Mouse (Mus musculus): ENCODE data around the gene Hist1h4h. TPM values are rescaled to one million over a fixed set of nuclear protein-coding genes. Genes with fewer than 3 reads are reported as not detected.
A peak's percentile ranks its signal among the peaks of the same experiment; 100 is the strongest.

The Hist1h4h gene
- 8.1 and 10.5 TPM in 2 replicates for polyA plus RNA-seq (2011; ENCODE audit: insufficient read length, low read depth, missing spikeins)

DNA sequence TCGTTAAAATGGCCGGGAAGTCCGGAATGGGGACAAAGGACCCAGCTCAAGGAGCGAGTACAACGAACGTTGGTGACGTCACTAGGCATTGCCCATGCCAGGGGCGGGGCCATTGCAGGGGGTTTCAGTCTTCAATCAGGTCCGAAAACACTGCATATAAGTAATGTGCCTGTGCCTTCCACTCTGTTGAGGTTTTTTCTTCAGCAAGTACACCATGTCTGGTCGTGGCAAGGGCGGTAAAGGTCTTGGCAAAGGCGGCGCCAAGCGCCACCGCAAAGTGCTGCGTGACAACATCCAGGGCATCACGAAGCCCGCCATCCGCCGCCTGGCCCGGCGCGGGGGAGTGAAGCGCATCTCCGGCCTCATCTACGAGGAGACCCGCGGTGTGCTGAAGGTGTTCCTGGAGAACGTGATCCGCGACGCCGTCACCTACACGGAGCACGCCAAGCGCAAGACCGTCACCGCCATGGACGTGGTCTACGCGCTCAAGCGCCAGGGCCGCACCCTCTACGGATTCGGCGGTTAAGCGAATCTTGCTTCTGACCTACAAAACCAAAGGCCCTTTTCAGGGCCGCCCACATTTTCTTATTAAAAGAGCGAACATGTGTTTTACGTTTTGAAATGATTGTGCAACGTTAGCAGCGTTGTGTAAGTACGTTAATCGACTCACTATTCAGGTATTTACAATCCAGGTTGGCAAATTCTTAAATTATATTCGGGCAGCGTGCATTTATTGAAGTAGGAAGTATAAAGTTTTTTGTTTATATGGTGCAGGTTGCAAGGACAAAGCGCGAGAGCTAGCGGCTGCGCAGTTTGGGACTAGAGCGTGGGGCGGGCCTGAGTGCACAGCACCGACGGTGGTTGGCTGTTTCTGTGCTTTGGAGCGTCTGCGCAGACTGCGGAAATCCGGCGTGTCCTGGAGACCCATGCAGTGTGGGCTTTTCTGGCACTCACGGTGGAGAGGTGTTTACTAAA is at the start of gene Hist1h4h:
TSS of gene Hist1h4h (plus strand) at position 150 of the 975 bp plus-strand sequence.
- peak within 1 kb of the TSS; percentile 95 for H3K27ac ChIP-seq (ENCODE audit: insufficient read depth, low read length)

DNA sequence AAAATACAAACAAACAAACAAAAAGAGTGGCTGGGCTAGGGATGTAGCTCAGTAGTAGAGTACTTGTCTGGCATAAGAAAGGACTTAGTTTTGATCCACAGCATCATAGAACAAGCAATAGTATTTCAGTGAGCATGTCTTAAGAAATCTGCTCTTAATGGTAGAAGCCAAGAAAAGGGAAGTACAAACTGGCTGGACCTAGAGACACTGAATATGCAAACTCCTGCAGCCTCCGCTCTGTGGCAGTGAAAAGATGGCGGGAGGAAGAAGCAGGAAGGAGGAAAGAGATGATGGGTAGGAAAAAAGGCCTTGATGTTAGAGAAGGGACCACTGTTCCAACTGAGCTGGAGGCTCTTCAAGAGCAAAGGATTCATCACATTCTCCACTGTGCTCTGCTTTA is 47.7 kb upstream of the Hist1h4h start:
- no peak overlapping the region for H3K27ac ChIP-seq (ENCODE audit: insufficient read depth, low read length)
- no peaks in the 10 kb centered on the region for H3K4me1 ChIP-seq (ENCODE audit: control insufficient read depth, insufficient read depth, low read length)
- H3K4me3 ChIP-seq (ENCODE audit: insufficient read depth, low read length) = no peak overlapping the region
- TF ChIP-seq POLR2A (IDR thresholded peaks at IDR 0.05; ENCODE audit: low read depth, low read length) (no peak), CTCF (IDR thresholded peaks at IDR 0.05; ENCODE audit: borderline replicate concordance, insufficient read depth, low read length) (no peak)

More for the DNA sequence above, at the start of gene Hist1h4h:
- peak; percentile 99 for TF ChIP-seq POLR2A (IDR thresholded peaks at IDR 0.05; ENCODE audit: low read depth, low read length)
- TF ChIP-seq CTCF (IDR thresholded peaks at IDR 0.05; ENCODE audit: borderline replicate concordance, insufficient read depth, low read length) = no peak
- peaks cover 7% of the 10 kb centered on the region; the same call in 1 of the 2 replicates for H3K4me1 ChIP-seq (ENCODE audit: control insufficient read depth, insufficient read depth, low read length)
- peak within 1 kb of the TSS; percentile 66 for H3K4me3 ChIP-seq (ENCODE audit: insufficient read depth, low read length)

DNA sequence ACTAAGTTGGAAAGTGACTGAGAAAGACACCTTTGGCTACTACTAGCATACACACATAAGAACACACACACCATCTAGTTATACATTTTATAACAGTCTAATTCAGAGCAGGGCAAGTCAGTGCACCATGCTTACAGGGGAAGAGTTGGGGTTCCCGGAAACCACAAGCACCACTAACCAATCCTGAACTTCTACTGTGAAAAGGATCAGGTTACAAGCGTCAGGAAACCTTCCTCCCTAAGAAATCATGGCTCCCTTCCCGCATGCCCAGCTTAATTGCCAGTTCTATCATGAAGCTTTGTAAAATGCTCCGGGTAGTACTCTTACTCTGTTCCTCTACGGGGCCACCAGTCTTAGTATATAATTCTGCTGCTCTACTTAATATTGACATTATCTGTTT is 45.6 kb upstream of the Hist1h4h start:
- H3K27ac ChIP-seq (ENCODE audit: insufficient read depth, low read length) = no peak overlapping the region
- H3K4me3 ChIP-seq (ENCODE audit: insufficient read depth, low read length) = no peak overlapping the region
- TF ChIP-seq CTCF (IDR thresholded peaks at IDR 0.05; ENCODE audit: borderline replicate concordance, insufficient read depth, low read length) (no peak), POLR2A (IDR thresholded peaks at IDR 0.05; ENCODE audit: low read depth, low read length) (no peak)
- no peaks in the 10 kb centered on the region for H3K4me1 ChIP-seq (ENCODE audit: control insufficient read depth, insufficient read depth, low read length)

DNA sequence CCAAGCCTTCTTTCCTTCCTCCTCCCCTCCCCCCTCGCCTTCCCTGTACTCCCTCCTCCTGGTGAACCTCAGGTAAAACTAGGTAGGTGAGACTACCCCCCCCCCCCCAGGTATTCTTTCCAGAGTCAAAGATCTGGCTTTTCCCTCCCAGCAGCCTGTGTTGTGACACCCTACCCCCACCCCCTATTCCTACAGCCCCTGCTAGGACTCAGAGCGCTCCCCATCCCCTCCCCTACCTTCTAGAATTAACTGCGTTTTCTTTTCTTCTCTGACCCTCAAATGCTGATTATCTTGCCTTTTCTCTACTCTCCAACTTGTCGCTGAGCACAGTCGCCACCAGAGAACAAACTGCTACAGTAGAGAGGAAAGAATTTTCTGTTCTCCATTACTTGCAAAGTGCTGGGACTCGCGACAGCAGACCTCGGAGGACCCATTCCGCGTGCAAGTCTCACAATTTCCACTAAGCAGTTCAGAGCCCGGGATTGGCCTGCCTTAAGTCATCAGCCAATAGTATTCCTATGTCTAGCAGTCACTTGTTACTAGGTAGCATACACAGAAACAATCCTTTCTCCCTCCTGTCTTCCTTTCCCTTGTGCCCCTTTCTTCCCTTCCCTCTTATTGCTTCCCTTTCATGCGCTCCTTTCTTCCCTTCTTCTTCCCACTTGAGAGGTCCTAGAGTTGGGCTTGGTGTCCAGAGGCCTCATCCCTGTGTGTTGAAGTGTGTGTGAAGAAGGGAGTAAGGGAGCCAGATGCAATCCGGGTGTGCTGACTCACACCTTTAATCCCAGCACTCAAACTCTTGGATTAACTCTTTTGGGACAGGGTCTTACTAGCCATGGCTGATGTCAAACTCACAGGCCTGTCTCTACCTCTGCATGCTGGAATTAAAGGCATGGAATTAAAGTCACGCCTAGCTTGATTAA is 42.2 kb upstream of the Hist1h4h start, which contains the start of gene Btn2a2:
TSS of gene Btn2a2 (minus strand) at position 458 of the 923 bp plus-strand sequence.
- Histone ChIP-seq H3K27ac (ENCODE audit: insufficient read depth, low read length) (no peak within 1 kb of the TSS), H3K4me1 (ENCODE audit: control insufficient read depth, insufficient read depth, low read length) (no peaks in the 10 kb centered on the region; the same call in 1 of the 2 replicates), H3K4me3 (ENCODE audit: insufficient read depth, low read length) (peak within 1 kb of the TSS; percentile 36)
- no peak for TF ChIP-seq POLR2A (IDR thresholded peaks at IDR 0.05; ENCODE audit: low read depth, low read length)
- no peak for TF ChIP-seq CTCF (IDR thresholded peaks at IDR 0.05; ENCODE audit: borderline replicate concordance, insufficient read depth, low read length)

DNA sequence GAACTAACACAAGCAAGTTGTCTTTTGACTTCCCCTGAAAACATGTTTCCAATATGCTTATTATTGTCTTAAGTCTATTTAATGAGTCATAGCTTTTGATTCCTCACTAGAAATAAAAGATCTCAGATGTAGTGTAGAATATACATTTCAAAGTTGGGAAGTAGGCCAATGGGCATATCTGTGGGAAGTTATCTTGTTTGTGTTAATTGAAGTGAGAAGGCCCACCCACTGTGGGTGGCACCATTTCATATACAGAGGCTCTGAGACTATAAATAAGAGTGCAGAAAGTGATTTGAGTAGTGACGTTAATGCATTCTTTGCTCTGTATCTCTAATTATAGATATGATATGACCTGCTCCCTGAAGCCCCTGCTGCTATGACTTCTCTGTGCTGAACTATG is 40.0 kb upstream of the Hist1h4h start:
- Histone ChIP-seq H3K27ac (ENCODE audit: insufficient read depth, low read length) (no peak overlapping the region), H3K4me3 (ENCODE audit: insufficient read depth, low read length) (no peak overlapping the region)
- TF ChIP-seq POLR2A (IDR thresholded peaks at IDR 0.05; ENCODE audit: low read depth, low read length) = no peak
- TF ChIP-seq CTCF (IDR thresholded peaks at IDR 0.05; ENCODE audit: borderline replicate concordance, insufficient read depth, low read length) = no peak

DNA sequence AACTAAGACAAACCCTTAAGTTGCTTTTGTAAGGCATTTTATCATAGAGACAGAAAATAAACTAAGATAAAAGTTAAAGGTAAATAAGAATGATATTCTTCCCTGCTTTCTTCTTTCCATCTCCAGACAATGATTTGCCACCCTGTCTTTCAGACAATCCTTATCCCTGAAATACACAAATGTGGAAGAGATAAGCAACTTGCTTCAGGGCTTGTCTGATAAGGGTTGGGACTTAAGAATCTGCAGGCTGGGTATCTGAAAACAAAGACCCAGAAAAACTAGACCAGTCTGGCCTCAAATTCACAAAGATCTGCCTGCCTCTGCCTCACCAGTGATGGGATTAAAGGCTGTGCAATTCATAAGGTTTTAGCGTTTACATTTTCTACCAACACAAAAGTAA is 39.6 kb upstream of the Hist1h4h start:
- no peak overlapping the region for H3K4me3 ChIP-seq (ENCODE audit: insufficient read depth, low read length)
- H3K27ac ChIP-seq (ENCODE audit: insufficient read depth, low read length) = no peak overlapping the region
- no peaks in the 10 kb centered on the region; the same call in 1 of the 2 replicates for H3K4me1 ChIP-seq (ENCODE audit: control insufficient read depth, insufficient read depth, low read length)
- no peak for TF ChIP-seq POLR2A (IDR thresholded peaks at IDR 0.05; ENCODE audit: low read depth, low read length)
- no peak for TF ChIP-seq CTCF (IDR thresholded peaks at IDR 0.05; ENCODE audit: borderline replicate concordance, insufficient read depth, low read length)

More for the DNA sequence above, 40.0 kb upstream of the Hist1h4h start:
- H3K4me1 ChIP-seq (ENCODE audit: control insufficient read depth, insufficient read depth, low read length) = no peaks in the 10 kb centered on the region; the same call in 1 of the 2 replicates

DNA sequence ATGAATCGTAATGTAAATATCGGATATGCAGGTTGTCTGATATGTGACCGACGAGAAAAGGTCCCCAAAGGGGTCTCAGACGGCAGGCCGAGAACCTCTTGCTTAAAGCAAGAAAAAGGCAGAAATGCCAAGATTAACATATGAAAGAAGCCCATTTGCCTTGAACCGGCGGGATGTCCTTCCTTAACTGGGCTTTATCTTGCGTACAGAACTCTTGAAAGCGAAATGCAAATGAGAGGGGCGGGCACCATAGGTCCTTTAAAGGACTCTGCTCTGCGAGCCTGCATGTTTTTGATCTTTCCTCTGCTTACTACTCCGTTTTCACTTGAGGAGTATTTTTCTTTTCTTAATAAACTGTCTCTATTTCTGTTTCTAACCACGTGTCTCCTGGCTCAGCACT is 38.9 kb upstream of the Hist1h4h start:
- Histone ChIP-seq H3K4me1 (ENCODE audit: control insufficient read depth, insufficient read depth, low read length) (no peaks in the 10 kb centered on the region; the same call in 1 of the 2 replicates), H3K4me3 (ENCODE audit: insufficient read depth, low read length) (peak overlapping the region; percentile 24; the same call in 1 of the 2 replicates), H3K27ac (ENCODE audit: insufficient read depth, low read length) (no peak overlapping the region)
- TF ChIP-seq POLR2A (IDR thresholded peaks at IDR 0.05; ENCODE audit: low read depth, low read length) (no peak), CTCF (IDR thresholded peaks at IDR 0.05; ENCODE audit: borderline replicate concordance, insufficient read depth, low read length) (no peak)

DNA sequence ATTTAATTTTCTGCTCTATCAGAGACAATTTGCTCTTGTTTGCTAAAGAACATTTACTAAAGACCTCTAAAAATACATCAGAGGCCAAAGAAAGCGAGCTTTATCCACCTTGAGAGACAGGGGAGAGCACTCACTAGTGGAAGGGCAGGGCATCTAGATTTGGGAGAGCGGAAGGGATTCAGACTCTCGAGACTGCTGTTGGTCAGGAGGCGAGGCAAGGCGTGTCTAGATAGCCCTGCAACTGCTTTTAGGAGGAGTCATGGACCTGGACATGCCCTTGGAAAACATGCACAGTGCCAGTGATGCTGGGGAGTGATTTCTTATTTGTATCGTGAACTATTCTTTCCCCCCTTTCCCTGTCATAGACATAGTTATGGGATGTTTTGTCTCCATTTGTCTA is 35.3 kb upstream of the Hist1h4h start:
- Histone ChIP-seq H3K4me3 (ENCODE audit: insufficient read depth, low read length) (no peak overlapping the region), H3K27ac (ENCODE audit: insufficient read depth, low read length) (no peak overlapping the region), H3K4me1 (ENCODE audit: control insufficient read depth, insufficient read depth, low read length) (no peaks in the 10 kb centered on the region; the same call in 1 of the 2 replicates)
- no peak for TF ChIP-seq POLR2A (IDR thresholded peaks at IDR 0.05; ENCODE audit: low read depth, low read length)
- TF ChIP-seq CTCF (IDR thresholded peaks at IDR 0.05; ENCODE audit: borderline replicate concordance, insufficient read depth, low read length) = no peak

DNA sequence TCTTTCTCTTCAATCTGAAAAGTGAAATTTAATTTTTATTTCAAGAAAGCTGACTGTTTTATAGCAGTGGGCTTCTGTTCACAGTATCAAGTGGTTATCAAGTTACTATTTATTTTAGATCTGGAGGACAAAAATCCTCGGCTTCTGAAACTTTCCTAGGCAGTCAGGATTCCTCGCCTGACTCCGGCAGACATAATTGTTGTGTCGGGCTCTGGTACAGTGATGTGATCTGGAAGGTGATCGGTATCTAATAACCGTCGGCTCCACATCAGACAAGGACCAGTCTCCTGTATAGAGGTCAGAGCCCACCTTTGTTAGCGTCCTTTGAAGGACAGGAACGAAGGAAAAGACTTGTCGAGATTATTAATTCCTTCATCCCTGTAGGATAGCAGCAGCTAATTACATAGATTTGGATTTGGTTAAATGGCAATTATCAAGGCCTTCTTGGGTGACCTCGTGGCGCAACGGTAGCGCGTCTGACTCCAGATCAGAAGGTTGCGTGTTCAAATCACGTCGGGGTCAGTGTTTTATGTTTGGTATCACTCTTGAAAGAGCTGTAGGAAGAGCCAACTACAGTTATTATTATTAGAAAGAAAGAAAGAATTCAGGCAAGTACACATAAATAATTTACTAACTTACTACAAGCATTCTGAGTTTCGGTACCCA is 33.1 kb upstream of the Hist1h4h start:
- H3K27ac ChIP-seq (ENCODE audit: insufficient read depth, low read length) = no peak overlapping the region
- TF ChIP-seq CTCF (IDR thresholded peaks at IDR 0.05; ENCODE audit: borderline replicate concordance, insufficient read depth, low read length) (no peak), POLR2A (IDR thresholded peaks at IDR 0.05; ENCODE audit: low read depth, low read length) (no peak)
- no peaks in the 10 kb centered on the region for H3K4me1 ChIP-seq (ENCODE audit: control insufficient read depth, insufficient read depth, low read length)
- peak overlapping the region; percentile 87 for H3K4me3 ChIP-seq (ENCODE audit: insufficient read depth, low read length)
